Mouse (Mus musculus) neural tube, embryonic 13.5 days (tissue): Measurements from ENCODE around the gene Ptgds. TPM values are rescaled to one million over a fixed set of nuclear protein-coding genes. Genes with fewer than 3 reads are reported as not detected.

ENCODE experiments used
- ATAC-seq: fragments of 200-750 bp; cut with Nextera tagmentation; 2 replicates; pipeline ENCODE4 v1.8.0; 2017; ENCODE audit warnings: low read depth, mild to moderate bottlenecking, moderate TSS enrichment, moderate library complexity
- H3K27ac ChIP-seq: fragments of 300-500 bp; sonication (generic); replicated peaks from 2 replicates; pipeline ENCODE4 v1.5.1; 2015; ENCODE audit warnings: moderate library complexity, mild to moderate bottlenecking, inconsistent platforms
- H3K27me3 ChIP-seq: fragments of 300-500 bp; sonication (generic); 2 replicates; pipeline ENCODE4 v1.6.1; 2015; ENCODE audit warnings: mild to moderate bottlenecking, inconsistent platforms
- H3K36me3 ChIP-seq: fragments of 300-500 bp; sonication (generic); 2 replicates; pipeline ENCODE4 v1.6.1; 2015; ENCODE audit warnings: mild to moderate bottlenecking, inconsistent platforms
- H3K4me1 ChIP-seq: fragments of 300-500 bp; sonication (generic); replicated peaks from 2 replicates; pipeline ENCODE4 v1.6.1; 2015; ENCODE audit warnings: inconsistent platforms
- H3K4me2 ChIP-seq: fragments of 300-500 bp; sonication (generic); 2 replicates; pipeline ENCODE4 v1.6.1; 2015; ENCODE audit warnings: inconsistent platforms, mild to moderate bottlenecking, moderate library complexity
- H3K4me3 ChIP-seq: fragments of 300-500 bp; sonication (generic); 2 replicates; pipeline ENCODE4 v1.5.1; 2015; ENCODE audit warnings: mild to moderate bottlenecking, inconsistent platforms
- H3K9ac ChIP-seq: fragments of 300-500 bp; sonication (generic); 2 replicates; pipeline ENCODE4 v1.6.1; 2015; ENCODE audit warnings: moderate library complexity, mild to moderate bottlenecking, inconsistent platforms
- H3K9me3 ChIP-seq: fragments of 300-500 bp; sonication (generic); 2 replicates; pipeline ENCODE4 v1.6.1; 2016; ENCODE audit warnings: inconsistent platforms
- WGBS: fragments of 180-500 bp; shearing (Covaris S2); methylation state at CpG from one replicate; pipeline ENCODE4 v1.1.7; 2015; 5-methylcytosine and 5-hydroxymethylcytosine counted together
- polyA plus RNA-seq: library from polyadenylated mRNA; unstranded; fragments of >200 nt; fragmentation: Nextera tagmentation; extraction: Ambion mirVana; gene quantifications from 2 replicates; pipeline ENCODE4 v1.2.1, GENCODE M21; 2015

The Ptgds gene
- polyA plus RNA-seq, 1 experiment from 2014 or later = 19.9 TPM

- H3K4me1 ChIP-seq = peaks cover 36% of the 10 kb centered on the region
- H3K4me3 ChIP-seq = no peak overlapping the region
- H3K9me3 ChIP-seq = no peaks in the 10 kb centered on the region
- peaks cover 11% of the 10 kb centered on the region for H3K27me3 ChIP-seq
- WGBS = 61% methylated on average over 17 of the region's 17 CpGs
- ATAC-seq = no peak
- H3K36me3 ChIP-seq = peaks cover 30% of the 10 kb centered on the region
- H3K27ac ChIP-seq = peak overlapping the region; percentile 43
- peak overlapping the region; percentile 86 for H3K9ac ChIP-seq
- H3K4me2 ChIP-seq = peak overlapping the region; percentile 74
Measured at GRCm38 (mm10) chr2:25430395-25431233, 39.2 kb downstream of the Ptgds start.

GRCm38 (mm10) chr2:25429435-25430180 lies 40.2 kb downstream of the Ptgds start:
- no peak for ATAC-seq
- Histone ChIP-seq H3K4me2 (peak overlapping the region; percentile 74), H3K9ac (peak overlapping the region; percentile 86), H3K27me3 (peaks cover 21% of the 10 kb centered on the region), H3K4me1 (peaks cover 36% of the 10 kb centered on the region), H3K9me3 (no peaks in the 10 kb centered on the region), H3K27ac (no peak overlapping the region), H3K4me3 (peak overlapping the region; percentile 66), H3K36me3 (peaks cover 20% of the 10 kb centered on the region)
- WGBS = 70% methylated on average over 5 of the region's 5 CpGs

GRCm38 (mm10) chr2:25428442-25429236 lies 41.2 kb downstream of the Ptgds start, which contains the start of gene Abca2:
TSS of gene Abca2 (plus strand) at chr2:25428703.
- peaks cover 10% of the 10 kb centered on the region for H3K36me3 ChIP-seq
- peak within 1 kb of the TSS; percentile 66 for H3K4me3 ChIP-seq
- peak within 1 kb of the TSS; percentile 74 for H3K4me2 ChIP-seq
- H3K27ac ChIP-seq = peak within 1 kb of the TSS; percentile 90
- H3K27me3 ChIP-seq = peaks cover 28% of the 10 kb centered on the region
- H3K9ac ChIP-seq = peak within 1 kb of the TSS; percentile 86
- H3K9me3 ChIP-seq = no peaks in the 10 kb centered on the region
- ATAC-seq = peak; percentile 90
- H3K4me1 ChIP-seq = peaks cover 36% of the 10 kb centered on the region
- WGBS = under 1% methylated on average over 69 of the region's 89 CpGs

- no peaks in the 10 kb centered on the region for H3K9me3 ChIP-seq
- WGBS = 91% methylated on average over 5 of the region's 5 CpGs
- no peaks in the 10 kb centered on the region for H3K36me3 ChIP-seq
- no peak overlapping the region for H3K9ac ChIP-seq
- peaks cover 39% of the 10 kb centered on the region for H3K27me3 ChIP-seq
- ATAC-seq = no peak
- H3K4me3 ChIP-seq = no peak overlapping the region
- peaks cover 36% of the 10 kb centered on the region for H3K4me1 ChIP-seq
- H3K4me2 ChIP-seq = no peak overlapping the region
- H3K27ac ChIP-seq = no peak overlapping the region
Measured at GRCm38 (mm10) chr2:25427256-25427655, 42.6 kb downstream of the Ptgds start.

- no peak overlapping the region for H3K27ac ChIP-seq
- no peaks in the 10 kb centered on the region for H3K36me3 ChIP-seq
- no peak overlapping the region for H3K4me2 ChIP-seq
- H3K4me3 ChIP-seq = no peak overlapping the region
- ATAC-seq = no peak
- 38% methylated on average over 5 of the region's 5 CpGs for WGBS
- peaks cover 33% of the 10 kb centered on the region for H3K4me1 ChIP-seq
- no peak overlapping the region for H3K9ac ChIP-seq
- no peaks in the 10 kb centered on the region for H3K9me3 ChIP-seq
- peaks cover 39% of the 10 kb centered on the region for H3K27me3 ChIP-seq
Measured at GRCm38 (mm10) chr2:25426721-25427191, 43.1 kb downstream of the Ptgds start.

GRCm38 (mm10) chr2:25425481-25425880 lies 44.4 kb downstream of the Ptgds start:
- Histone ChIP-seq H3K4me3 (no peak overlapping the region), H3K27me3 (peaks cover 39% of the 10 kb centered on the region), H3K4me1 (peaks cover 20% of the 10 kb centered on the region), H3K9ac (no peak overlapping the region), H3K4me2 (no peak overlapping the region), H3K36me3 (no peaks in the 10 kb centered on the region), H3K27ac (no peak overlapping the region), H3K9me3 (no peaks in the 10 kb centered on the region)
- 47% methylated on average over 27 of the region's 27 CpGs for WGBS
- ATAC-seq = no peak

GRCm38 (mm10) chr2:25423626-25424025 lies 46.2 kb downstream of the Ptgds start:
- no peak for ATAC-seq
- H3K9ac ChIP-seq = no peak overlapping the region
- no peaks in the 10 kb centered on the region for H3K9me3 ChIP-seq
- H3K27ac ChIP-seq = no peak overlapping the region
- peaks cover 4% of the 10 kb centered on the region; the same call in 1 of the 2 replicates for H3K4me1 ChIP-seq
- 54% methylated on average over 1 of the region's 1 CpGs for WGBS
- H3K4me2 ChIP-seq = no peak overlapping the region
- no peak overlapping the region for H3K4me3 ChIP-seq
- H3K27me3 ChIP-seq = peaks cover 39% of the 10 kb centered on the region
- no peaks in the 10 kb centered on the region for H3K36me3 ChIP-seq

GRCm38 (mm10) chr2:25422587-25423410 lies 47.0 kb downstream of the Ptgds start, which contains the start of gene Fut7:
TSS of gene Fut7 (plus strand) at chr2:25423267.
- Histone ChIP-seq H3K4me1 (no peaks in the 10 kb centered on the region), H3K4me3 (no peak within 1 kb of the TSS)
- ATAC-seq = no peak

GRCm38 (mm10) chr2:25421896-25422295 lies 48.0 kb downstream of the Ptgds start:
- WGBS = 19% methylated on average over 3 of the region's 3 CpGs
- Histone ChIP-seq H3K27ac (no peak overlapping the region), H3K9me3 (no peaks in the 10 kb centered on the region), H3K27me3 (peaks cover 39% of the 10 kb centered on the region), H3K4me3 (no peak overlapping the region), H3K4me1 (peaks cover 6% of the 10 kb centered on the region), H3K9ac (no peak overlapping the region), H3K36me3 (no peaks in the 10 kb centered on the region), H3K4me2 (no peak overlapping the region)
- peak; percentile 51 for ATAC-seq

More at GRCm38 (mm10) chr2:25422587-25423410, 47.0 kb downstream of the Ptgds start, which contains the start of gene Fut7:
- Histone ChIP-seq H3K9me3 (no peaks in the 10 kb centered on the region), H3K4me2 (no peak within 1 kb of the TSS), H3K27me3 (peaks cover 39% of the 10 kb centered on the region), H3K36me3 (no peaks in the 10 kb centered on the region), H3K9ac (no peak within 1 kb of the TSS), H3K27ac (no peak within 1 kb of the TSS)
- WGBS = 74% methylated on average over 17 of the region's 17 CpGs

- H3K27me3 ChIP-seq = 0 out of 2 replicates have a peak, but pooled peaks cover under 1% of the 10 kb centered on the region
- 0 out of 2 replicates have a peak overlapping the region, but pooled peaks have one; percentile 13 for H3K27ac ChIP-seq
- no peak overlapping the region for H3K4me2 ChIP-seq
- no peaks in the 10 kb centered on the region for H3K9me3 ChIP-seq
- no peak overlapping the region for H3K9ac ChIP-seq
- no peak for ATAC-seq
- 0 out of 2 replicates have a peak, but pooled peaks cover 7% of the 10 kb centered on the region for H3K36me3 ChIP-seq
- peaks cover 6% of the 10 kb centered on the region for H3K4me1 ChIP-seq
- 28% methylated on average over 3 of the region's 3 CpGs for WGBS
- H3K4me3 ChIP-seq = no peak overlapping the region
Measured at GRCm38 (mm10) chr2:25417426-25417825, 52.4 kb downstream of the Ptgds start.
